Mouse (Mus musculus) embryo, embryonic 11 days (tissue): ENCODE measurements at regions not wholly inside any gene's neighbourhood (a gene's known extent, or its start where the extent isn't known, plus 50 kb on each side); places are given as distances from the start of the nearest gene placed in this dataset.
"Not testable (repeated sequence)": the region's sequence is repeated elsewhere in the genome, so short reads cannot be mapped to it uniquely, and the experiment has no call there.

Experiments
- DNase-seq: peaks from one replicate; pipeline ENCODE4 v3.0.0-alpha.2; 2015

DNA sequence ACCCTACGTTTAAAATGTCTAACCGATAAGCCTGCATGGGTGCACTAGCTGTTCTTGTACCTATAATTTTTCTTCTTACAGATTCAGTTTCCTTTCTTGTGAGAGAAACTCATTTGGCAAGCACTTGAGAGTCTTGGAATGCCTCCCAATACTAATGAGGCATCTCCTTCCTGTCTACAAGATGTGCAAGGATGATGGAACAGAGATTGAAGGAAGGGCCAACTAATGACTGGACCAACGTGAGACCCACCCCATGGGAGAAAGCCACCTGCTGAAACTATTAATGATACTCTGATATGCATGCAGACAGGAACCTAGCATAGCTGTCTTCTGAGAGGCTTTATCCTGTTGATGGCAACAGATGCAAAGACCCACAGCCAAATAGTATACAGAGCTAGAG is 179.9 kb upstream of the Slitrk6 start:
- no peak for DNase-seq

DNA sequence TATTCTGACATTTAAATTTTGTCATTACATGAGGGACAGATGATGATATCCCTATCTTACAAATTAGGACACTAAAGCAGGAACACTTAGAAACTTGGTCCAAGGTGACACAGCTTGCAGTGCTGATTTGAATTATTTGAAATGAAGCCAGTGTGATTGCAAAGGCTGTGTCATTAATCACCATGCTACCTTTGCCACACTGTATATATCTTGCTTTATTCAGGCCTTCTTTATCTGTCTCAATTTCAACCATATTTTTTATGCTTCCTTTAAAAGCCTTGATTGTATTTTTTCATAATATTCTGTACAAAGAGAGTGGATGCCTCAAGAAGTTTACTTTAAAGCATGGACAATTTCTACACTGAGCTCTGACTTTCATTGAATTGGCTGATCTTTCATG is 167.0 kb upstream of the Slitrk6 start:
- no peak for DNase-seq

DNA sequence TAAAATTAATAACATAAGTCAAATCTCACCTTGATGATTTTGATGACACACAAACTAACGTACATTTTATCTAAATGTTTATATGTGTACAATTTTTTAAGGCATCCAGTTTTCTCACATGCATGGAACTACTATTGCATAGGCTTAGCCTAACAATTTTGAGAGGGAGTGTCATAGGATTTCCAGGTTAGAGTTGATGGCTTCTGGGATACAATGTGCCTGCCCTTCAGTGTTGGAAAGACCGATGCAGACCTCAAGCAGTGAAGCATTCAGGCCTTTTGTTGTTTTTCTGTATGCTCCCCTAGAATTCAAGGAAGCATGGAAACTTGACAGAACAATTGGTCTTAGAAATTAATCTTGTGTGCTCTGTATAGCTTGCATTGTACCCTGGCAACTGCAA is 158.4 kb upstream of the Slitrk6 start:
- no peak for DNase-seq

DNA sequence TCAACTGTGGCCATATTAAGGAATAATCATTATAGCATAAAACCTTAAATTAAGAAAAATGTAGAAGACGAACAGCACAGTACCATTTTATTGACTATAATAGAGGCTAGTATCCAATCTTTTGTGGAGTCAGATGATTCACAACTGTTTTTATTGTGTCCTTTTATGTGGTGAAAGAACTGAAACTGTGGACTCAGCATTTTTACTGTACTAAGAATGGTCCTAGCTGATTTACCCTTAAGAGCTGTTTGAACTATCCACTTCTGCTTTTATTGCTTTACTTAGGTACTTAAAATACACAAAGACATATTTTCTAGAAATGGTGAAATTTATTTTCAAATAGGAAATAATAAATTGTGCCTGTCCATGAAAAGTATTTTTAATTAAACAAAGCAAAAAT is 137.9 kb upstream of the Slitrk6 start:
- DNase-seq: no peak

DNA sequence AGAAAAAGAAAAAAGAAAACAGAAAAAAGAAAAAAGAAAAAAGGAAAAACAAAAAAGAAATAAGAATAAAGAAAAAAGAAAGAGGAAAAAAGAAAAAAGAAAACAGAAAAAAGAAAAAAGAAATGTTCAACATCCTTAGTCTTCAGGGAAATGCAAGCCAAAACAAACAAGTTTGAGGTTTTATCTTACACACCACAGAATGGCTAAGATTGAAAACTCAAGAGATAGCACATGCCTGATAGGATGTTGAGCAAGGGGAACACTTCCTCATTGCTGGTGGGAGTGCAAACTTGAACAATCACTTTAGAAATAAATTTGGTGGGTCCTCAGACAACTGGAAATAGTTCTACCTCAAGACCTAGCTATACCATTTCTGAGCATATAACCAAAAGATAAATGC is 116.4 kb upstream of the Slitrk6 start:
- no peak for DNase-seq

DNA sequence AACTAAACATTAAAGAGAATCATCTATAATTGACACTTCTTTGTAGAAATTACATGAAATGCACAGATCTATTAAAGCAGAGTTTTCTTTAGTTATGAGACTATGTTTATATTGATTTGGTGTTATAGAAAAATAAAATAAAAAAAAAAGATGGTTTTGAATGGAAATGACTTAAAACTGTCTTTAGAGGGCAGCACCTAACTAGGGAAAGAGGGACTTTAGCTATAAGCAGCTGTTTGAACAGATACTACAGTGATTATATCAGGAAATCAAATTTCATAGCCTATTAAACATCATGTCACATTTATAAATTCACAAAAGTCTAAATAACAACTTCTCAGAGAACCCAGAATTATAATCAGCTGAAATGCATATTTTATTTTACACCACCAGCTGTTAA is 69.7 kb upstream of the Slitrk6 start:
- peak; percentile 26 for DNase-seq

DNA sequence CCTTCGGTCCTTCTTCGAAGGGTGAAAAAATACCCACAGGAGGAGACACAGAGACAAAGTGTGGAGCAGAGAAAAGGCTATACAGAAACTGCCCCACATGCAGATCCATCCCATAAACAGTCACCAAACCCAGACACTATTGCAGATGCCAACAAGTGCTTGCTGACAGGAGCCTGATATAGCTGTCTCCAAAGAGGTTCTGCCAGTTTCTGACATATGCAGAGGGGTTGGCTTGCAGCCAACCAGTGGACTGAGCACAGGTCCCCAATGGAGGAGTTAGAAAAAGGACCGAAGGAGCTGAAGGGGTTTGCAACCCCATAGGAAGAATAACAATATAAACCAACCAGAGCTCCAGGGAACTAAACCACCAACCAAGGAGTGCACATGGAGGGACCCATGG is 67.2 kb upstream of the Slitrk6 start:
- DNase-seq: not testable (repeated sequence)
